Mouse (Mus musculus): ENCODE data around the gene Stat3.

DNA sequence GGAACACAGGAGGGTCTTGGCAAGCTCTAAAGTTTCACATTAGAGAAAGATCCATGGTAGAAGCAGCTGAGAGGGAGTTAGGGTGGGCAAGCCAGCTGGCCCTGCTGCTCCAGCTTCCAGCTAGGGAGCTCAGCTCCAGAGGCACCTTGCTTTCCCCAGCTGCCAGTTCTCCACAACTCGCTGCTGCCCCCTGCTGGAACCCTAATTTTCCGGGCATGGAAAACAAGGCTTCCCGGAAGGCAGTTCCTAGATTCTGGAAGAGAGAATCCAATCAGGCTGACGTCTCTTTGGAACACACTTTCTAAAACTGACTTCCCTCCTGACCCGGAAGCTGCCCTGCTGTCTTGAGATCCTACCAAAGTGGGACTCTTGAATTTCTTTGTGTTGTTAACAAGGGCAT lies 17.9 kb upstream of the Stat3 start:
- TF ChIP-seq CTCF (conservative IDR thresholded peaks at IDR 0.05; ENCODE audit: insufficient read depth, insufficient read length, low read depth, low read length) (peak; percentile 93), POLR2A (IDR thresholded peaks at IDR 0.05; ENCODE audit: low read depth, low read length) (no peak)

Data from kidney, adult 2 months (tissue).